Mouse (Mus musculus) cerebellum, adult 9-11 months (tissue): ENCODE results near the gene Olfr137.

Experiments
- DNase-seq: peaks from one replicate; pipeline ENCODE4 v3.0.0; 2022

Gene Olfr137

GRCm38 (mm10) chr17:38307470-38307869 lies at the start of gene Olfr137:
TSS of gene Olfr137 (minus strand) at chr17:38307570.
- no peak for DNase-seq

GRCm38 (mm10) chr17:38329531-38329930 lies 22.2 kb upstream of the Olfr137 start, which contains the start of gene Olfr136:
TSS of gene Olfr136 (plus strand) at chr17:38329831.
- no peak for DNase-seq

GRCm38 (mm10) chr17:38260735-38261134 lies 46.6 kb downstream of the Olfr137 start, which contains the start of gene Olfr138:
TSS of gene Olfr138 (plus strand) at chr17:38261035.
- DNase-seq: no peak
